Mouse (Mus musculus): ENCODE measurements around the gene Lifr.

DNA sequence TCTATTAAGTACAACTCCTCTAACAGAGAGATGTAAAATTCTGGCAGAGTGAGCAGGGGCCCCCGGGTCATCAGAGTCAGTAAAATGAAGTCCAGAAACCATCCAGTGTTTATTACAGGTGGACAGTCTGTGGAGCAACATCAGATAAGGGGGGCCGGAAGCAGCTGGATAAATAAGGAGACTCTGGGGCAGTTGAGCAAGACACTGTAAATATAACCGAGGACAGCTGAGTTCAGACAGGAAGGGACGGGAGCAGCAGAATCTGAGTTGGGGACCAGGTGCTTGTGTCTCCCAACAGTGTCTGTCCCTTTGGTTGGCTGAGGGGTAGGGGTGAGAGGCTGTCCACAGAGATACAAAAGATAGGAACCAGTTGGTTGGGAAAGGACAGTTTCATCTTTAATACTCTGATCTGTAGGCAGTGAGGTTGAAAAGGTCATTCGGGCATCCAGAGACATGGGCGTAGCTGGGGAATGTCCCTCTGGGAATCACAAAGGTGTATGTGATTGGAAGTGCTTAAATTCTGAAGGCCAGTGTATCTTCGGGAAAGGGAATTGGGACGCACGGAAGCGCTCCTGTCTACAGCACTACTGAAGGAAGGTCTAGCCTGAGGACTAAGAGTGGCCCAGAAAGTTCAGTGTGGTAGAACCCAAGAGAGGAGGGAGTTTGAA, 77.0 kb downstream of the Lifr start:
- TF ChIP-seq EP300 (IDR thresholded peaks at IDR 0.05; ENCODE audit: low read depth) (no peak), CTCF (IDR thresholded peaks at IDR 0.05; ENCODE audit: low read depth) (no peak)
